Mouse (Mus musculus): ENCODE results near the gene Gmfg.

DNA sequence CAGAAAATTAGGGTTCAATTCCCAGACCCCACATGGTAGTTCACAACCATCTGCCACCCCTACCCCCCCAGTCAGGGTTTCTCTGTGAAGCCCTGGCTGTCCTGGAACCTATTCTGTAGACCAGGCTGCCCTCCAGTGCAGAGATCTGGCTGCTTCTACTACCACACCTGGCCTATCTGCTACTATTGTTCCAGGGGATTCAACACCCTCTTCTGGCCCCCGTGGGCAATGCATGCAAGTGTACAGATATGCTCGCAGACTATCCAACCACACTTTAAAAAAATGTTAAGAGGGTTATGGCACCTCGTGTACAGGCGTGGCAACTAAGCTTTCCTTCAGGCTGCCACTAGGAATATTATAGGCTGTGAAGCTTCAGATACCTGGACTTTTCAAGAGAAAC lies 24.4 kb upstream of the Gmfg start:
- TF ChIP-seq GATA1 (IDR thresholded peaks at IDR 0.05; ENCODE audit: borderline replicate concordance, low read length) (no peak), FLI1 (IDR thresholded peaks at IDR 0.05; ENCODE audit: low read length) (no peak)
